Mouse (Mus musculus) activated CD4-positive, CD25-positive, alpha-beta regulatory T cell, adult 4 months (primary cell): ENCODE measurements around the gene Ogfod1. TPM values are rescaled to one million over a fixed set of nuclear protein-coding genes. Genes with fewer than 3 reads are reported as not detected.

Experiments used
- ATAC-seq: one replicate; pipeline ENCODE4 v1.8.0; 2017
- polyA plus RNA-seq, 2 experiments: library from polyadenylated mRNA; unstranded; fragments of 100-300 nt; shearing (Covaris generic); gene quantifications; one replicate each; pipeline ENCODE4 v1.2.1; 2017

The Ogfod1 gene
- 10 to 100 TPM; 16.5 to 16.6 TPM for polyA plus RNA-seq

- ATAC-seq, result peak; percentile 99
These were observed at the start of gene Ogfod1, which contains the start of gene Nudt21 for GRCm38 (mm10) chr8:94036944-94037524. Gene Ogfod1, plus strand, starts transcription at chr8:94037198. Gene Nudt21, minus strand, starts transcription at chr8:94037031.

GRCm38 (mm10) chr8:93989739-93990138 lies 47.3 kb upstream of the Ogfod1 start:
- no peak for ATAC-seq

- ATAC-seq, result no peak
These were observed 38.0 kb upstream of the Ogfod1 start for GRCm38 (mm10) chr8:93998961-93999360.

GRCm38 (mm10) chr8:94004139-94004538 lies 32.9 kb upstream of the Ogfod1 start:
- ATAC-seq, result no peak

- ATAC-seq, result no peak
These were observed 27.7 kb upstream of the Ogfod1 start for GRCm38 (mm10) chr8:94009243-94009845.

GRCm38 (mm10) chr8:94010101-94010705 lies 26.8 kb upstream of the Ogfod1 start:
- ATAC-seq, result peak; percentile 47

GRCm38 (mm10) chr8:94011076-94012012 lies 25.7 kb upstream of the Ogfod1 start:
- no peak for ATAC-seq

GRCm38 (mm10) chr8:94012013-94012951 lies 24.7 kb upstream of the Ogfod1 start, which contains the start of gene Amfr:
Gene Amfr, minus strand, starts transcription at chr8:94012842.
- ATAC-seq, result peak; percentile 70

GRCm38 (mm10) chr8:94013026-94013612 lies 23.9 kb upstream of the Ogfod1 start:
- no peak for ATAC-seq

- ATAC-seq, result no peak
These were observed 13.1 kb upstream of the Ogfod1 start for GRCm38 (mm10) chr8:94023916-94024315.

- no peak for ATAC-seq
These were observed 7.3 kb upstream of the Ogfod1 start for GRCm38 (mm10) chr8:94029701-94030100.

- no peak for ATAC-seq
These were observed 3.4 kb upstream of the Ogfod1 start for GRCm38 (mm10) chr8:94033601-94034000.

GRCm38 (mm10) chr8:94035200-94035599 lies 1.8 kb upstream of the Ogfod1 start:
- no peak for ATAC-seq

GRCm38 (mm10) chr8:94036541-94036940 lies 457 bp upstream of the Ogfod1 start:
- ATAC-seq, result peak; percentile 16

- ATAC-seq, result no peak
These were observed 808 bp downstream of the Ogfod1 start for GRCm38 (mm10) chr8:94037806-94038205.

- ATAC-seq, result no peak
These were observed 10.8 kb downstream of the Ogfod1 start for GRCm38 (mm10) chr8:94047845-94048244.

GRCm38 (mm10) chr8:94052696-94053095 lies 15.7 kb downstream of the Ogfod1 start:
- ATAC-seq, result no peak

- ATAC-seq, result no peak
These were observed 20.3 kb downstream of the Ogfod1 start for GRCm38 (mm10) chr8:94057157-94057854.

- ATAC-seq, result no peak
These were observed 29.3 kb downstream of the Ogfod1 start for GRCm38 (mm10) chr8:94066121-94066863.

- ATAC-seq, result no peak
These were observed 31.8 kb downstream of the Ogfod1 start for GRCm38 (mm10) chr8:94068793-94069192.
